Mouse (Mus musculus): ENCODE measurements around the gene Plscr4.

The Plscr4 gene

GRCm38 (mm10) chr9:92457261-92458058 is at the start of gene Plscr4:
Gene Plscr4 (plus strand): TSS chr9:92457373.
- peak; percentile 99 for DNase-seq

GRCm38 (mm10) chr9:92410225-92410624 is 46.9 kb upstream of the Plscr4 start:
- no peak for DNase-seq

- DNase-seq, result peak; percentile 95
These were observed 45.1 kb upstream of the Plscr4 start for GRCm38 (mm10) chr9:92412045-92412444.

GRCm38 (mm10) chr9:92413684-92414083 is 43.5 kb upstream of the Plscr4 start:
- peak; percentile 93 for DNase-seq

GRCm38 (mm10) chr9:92437781-92438180 is 19.4 kb upstream of the Plscr4 start:
- DNase-seq, result no peak

- no peak for DNase-seq
These were observed 15.7 kb upstream of the Plscr4 start for GRCm38 (mm10) chr9:92441468-92441867.

- no peak for DNase-seq
These were observed 12.6 kb upstream of the Plscr4 start for GRCm38 (mm10) chr9:92444536-92444935.

GRCm38 (mm10) chr9:92456605-92457004 is 568 bp upstream of the Plscr4 start:
- DNase-seq, result peak; percentile 87

- DNase-seq, result no peak
These were observed 858 bp downstream of the Plscr4 start for GRCm38 (mm10) chr9:92458059-92458402.

GRCm38 (mm10) chr9:92458418-92458817 is 1.2 kb downstream of the Plscr4 start:
- no peak for DNase-seq

- DNase-seq, result no peak
These were observed 10.6 kb downstream of the Plscr4 start for GRCm38 (mm10) chr9:92467724-92468123.

GRCm38 (mm10) chr9:92472256-92472855 is 15.2 kb downstream of the Plscr4 start:
- DNase-seq, result no peak

- DNase-seq, result peak; percentile 87
These were observed 16.0 kb downstream of the Plscr4 start for GRCm38 (mm10) chr9:92473178-92473577.

- no peak for DNase-seq
These were observed 17.1 kb downstream of the Plscr4 start for GRCm38 (mm10) chr9:92474244-92474643.

- no peak for DNase-seq
These were observed 24.5 kb downstream of the Plscr4 start for GRCm38 (mm10) chr9:92481663-92482062.

- no peak for DNase-seq
These were observed 25.4 kb downstream of the Plscr4 start for GRCm38 (mm10) chr9:92482551-92482950.

GRCm38 (mm10) chr9:92484710-92485267 is 27.6 kb downstream of the Plscr4 start:
- peak; percentile 93 for DNase-seq

- DNase-seq, result peak; percentile 90
These were observed 32.7 kb downstream of the Plscr4 start for GRCm38 (mm10) chr9:92489857-92490256.

GRCm38 (mm10) chr9:92490319-92490718 is 33.1 kb downstream of the Plscr4 start:
- DNase-seq, result no peak

- no peak for DNase-seq
These were observed 34.1 kb downstream of the Plscr4 start for GRCm38 (mm10) chr9:92491274-92491673.

- peak; percentile 95 for DNase-seq
These were observed 42.7 kb downstream of the Plscr4 start for GRCm38 (mm10) chr9:92499710-92500410.

GRCm38 (mm10) chr9:92504256-92504655 is 47.1 kb downstream of the Plscr4 start:
- no peak for DNase-seq

- no peak for DNase-seq
These were observed 47.7 kb downstream of the Plscr4 start for GRCm38 (mm10) chr9:92504889-92505288.

- no peak for DNase-seq
These were observed 54.5 kb downstream of the Plscr4 start for GRCm38 (mm10) chr9:92511696-92512095.

All from heart, adult 11 months (tissue).